ENCODE assay signal across 8 mouse cellular contexts in the genomic region with DNA sequence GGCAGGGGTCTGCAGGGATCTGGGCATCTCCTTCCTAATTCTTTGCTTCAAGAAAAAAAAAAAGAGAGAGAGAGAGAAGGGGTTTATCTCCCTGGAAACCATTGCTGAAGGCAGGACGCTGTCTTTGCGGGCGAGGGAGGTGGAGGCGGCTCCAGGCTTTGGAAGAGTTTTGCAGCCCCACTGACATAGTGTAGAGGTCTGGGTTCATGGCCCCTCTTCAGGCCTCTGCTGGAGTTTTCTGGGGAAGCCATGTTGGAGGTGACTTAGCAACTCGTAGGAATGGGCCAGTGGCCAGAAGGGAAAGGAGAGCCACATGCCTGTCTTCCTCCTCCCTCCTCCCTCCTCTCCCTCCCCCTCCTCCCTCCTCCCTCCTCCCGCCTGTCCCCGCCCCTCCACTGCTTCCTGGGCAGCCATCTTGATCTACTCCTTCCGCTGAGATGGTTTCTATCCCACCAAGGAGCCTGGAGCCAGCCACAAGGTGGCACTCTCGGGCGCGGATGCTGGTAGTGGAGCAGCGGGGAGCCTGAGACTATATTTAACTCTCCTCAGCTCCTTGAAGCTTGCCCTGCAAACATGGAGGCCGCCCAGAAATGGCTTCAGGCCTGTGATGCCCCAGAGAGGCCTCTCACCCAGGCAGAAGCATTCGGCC. TPM values are rescaled to one million over a fixed set of nuclear protein-coding genes. Genes with fewer than 3 reads are reported as not detected.
A peak's percentile ranks its signal among the peaks of the same experiment; 100 is the strongest.
DNase-seq lines count a peak whose midpoint lies in the region; ATAC-seq and TF ChIP-seq lines count a peak whose summit lies in the region.

No protein-coding gene starts in this region.

- dilution Hi-C loops in CH12.LX (cut with MboI; ENCODE audit: extremely low pct_ligation_motif_present, extremely low pct_unique_long_range_greater_than_20kb, low sequenced_read_pairs) = no loop called here

- no peak for TF ChIP-seq EP300 in CH12.LX (IDR thresholded peaks at IDR 0.05; ENCODE audit: low read length)

- ATAC-seq in cerebellum, adult (ENCODE audit: insufficient number of reproducible peaks, low FRiP score, low TSS enrichment) = peak; percentile 20; the same call in 1 of the 2 replicates
- peak; percentile 92 for ATAC-seq in forebrain, embryonic 14.5 days
- peak; percentile 79 for ATAC-seq in liver, embryonic 16.5 days (ENCODE audit: low read depth)
- peak; percentile 77 for ATAC-seq in neural tube, embryonic 15.5 days (ENCODE audit: low FRiP score)

- H3K27me3 ChIP-seq in CH12.LX (replicated peaks) = no peaks in the 10 kb centered on the region
- no peaks in the 10 kb centered on the region for H3K27me3 ChIP-seq in forebrain, embryonic 14.5 days (replicated peaks; ENCODE audit: control insufficient read depth, insufficient read depth, low read length)
- no peaks in the 10 kb centered on the region for H3K27me3 ChIP-seq in liver, embryonic 16.5 days (ENCODE audit: control insufficient read depth, insufficient read depth, low read depth, low read length)
- H3K27me3 ChIP-seq in neural tube, embryonic 15.5 days (replicated peaks) = no peaks in the 10 kb centered on the region

- WGBS in forebrain, embryonic 14.5 days = 14% methylated on average over 14 of the region's 14 CpGs
- WGBS in large intestine, adult 2 months = 42% methylated on average over 12 of the region's 14 CpGs
- WGBS in liver, embryonic 16.5 days (ENCODE audit: insufficient replicate concordance) = 35% methylated on average over 12 of the region's 14 CpGs
- 36% methylated on average over 12 of the region's 14 CpGs for WGBS in neural tube, embryonic 15.5 days

- TF ChIP-seq POLR2A in CH12.LX (IDR thresholded peaks at IDR 0.05; ENCODE audit: low read depth, low read length) = no peak

- H3K9ac ChIP-seq in CH12.LX (ENCODE audit: insufficient read depth, low read depth) = no peak overlapping the region
- H3K9ac ChIP-seq in forebrain, embryonic 14.5 days (ENCODE audit: low read length) = no peak overlapping the region
- H3K9ac ChIP-seq in liver, embryonic 16.5 days (ENCODE audit: low read depth, low read length) = no peak overlapping the region
- no peak overlapping the region for H3K9ac ChIP-seq in neural tube, embryonic 15.5 days (replicated peaks)

- DNase-seq in CH12.LX (ENCODE audit: extremely low read depth) = peak; percentile 55
- DNase-seq in forebrain, embryonic 14.5 days (ENCODE audit: low spot score) = peak; percentile 89
- DNase-seq in heart, postnatal 14 days = peak; percentile 80 to 90
- DNase-seq in large intestine, adult 2 months (ENCODE audit: low read depth, low spot score) = peak; percentile 45
- peak; percentile 97 for DNase-seq in testis, postnatal 10 days (ENCODE audit: low spot score)

- H3K27ac ChIP-seq in CH12.LX (ENCODE audit: insufficient read depth, low read depth) = no peak overlapping the region
- no peak overlapping the region for H3K27ac ChIP-seq in forebrain, embryonic 14.5 days (ENCODE audit: low read depth, low read length)
- H3K27ac ChIP-seq in liver, embryonic 16.5 days (ENCODE audit: low read length) = no peak overlapping the region
- no peak overlapping the region for H3K27ac ChIP-seq in neural tube, embryonic 15.5 days (replicated peaks)

- intact Hi-C loops in heart, postnatal 14 days (cut with DNase I) = loop anchor here (2.0 kb wide), 1 partner anchor 78 kb away; a partner anchor contains a TSS

- peak in 1 of 2 experiments; percentile 57; a peak in 2 of 4 replicates for TF ChIP-seq CTCF in CH12.LX (conservative IDR thresholded peaks at IDR 0.05 in 1 of 2, IDR thresholded peaks at IDR 0.05 in 1 of 2; ENCODE audit: low read depth in 2 of 2, low read length in 2 of 2)

- H3K4me2 ChIP-seq in CH12.LX (ENCODE audit: insufficient read depth, low read depth, poor library complexity, severe bottlenecking) = no peak overlapping the region
- no peak overlapping the region for H3K4me2 ChIP-seq in forebrain, embryonic 14.5 days (ENCODE audit: low read length)
- no peak overlapping the region for H3K4me2 ChIP-seq in liver, embryonic 16.5 days (ENCODE audit: low read depth, low read length)
- 0 out of 2 replicates have a peak overlapping the region, but pooled peaks have one; percentile 17 for H3K4me2 ChIP-seq in neural tube, embryonic 15.5 days

- H3K9me3 ChIP-seq in CH12.LX (replicated peaks; ENCODE audit: low read length) = peaks cover 4% of the 10 kb centered on the region
- no peaks in the 10 kb centered on the region for H3K9me3 ChIP-seq in forebrain, embryonic 14.5 days (replicated peaks; ENCODE audit: control insufficient read depth, low read length)
- no peaks in the 10 kb centered on the region for H3K9me3 ChIP-seq in liver, embryonic 16.5 days (replicated peaks; ENCODE audit: control insufficient read depth, low read length)
- H3K9me3 ChIP-seq in neural tube, embryonic 15.5 days (replicated peaks) = no peaks in the 10 kb centered on the region

- peak; percentile 40 for TF ChIP-seq RAD21 in CH12.LX (IDR thresholded peaks at IDR 0.05; ENCODE audit: low read depth, low read length)

- no peaks in the 10 kb centered on the region for H3K79me2 ChIP-seq in CH12.LX (replicated peaks; ENCODE audit: control insufficient read depth, extremely low read depth, insufficient read depth, poor library complexity, severe bottlenecking)

- H3K4me3 ChIP-seq in CH12.LX (replicated peaks in 1 of 3; ENCODE audit: low read depth in 2 of 3, low read length in 2 of 3, poor library complexity in 1 of 3) = no peak overlapping the region
- H3K4me3 ChIP-seq in forebrain, embryonic 14.5 days (ENCODE audit: low read depth, low read length) = no peak overlapping the region
- no peak overlapping the region for H3K4me3 ChIP-seq in liver, embryonic 16.5 days (ENCODE audit: low read depth, low read length)
- H3K4me3 ChIP-seq in neural tube, embryonic 15.5 days (replicated peaks) = no peak overlapping the region

- H3K36me3 ChIP-seq in CH12.LX (replicated peaks in 1 of 2; ENCODE audit: control insufficient read depth in 1 of 2, insufficient read depth in 1 of 2, low read length in 1 of 2) = no peaks in the 10 kb centered on the region
- H3K36me3 ChIP-seq in forebrain, embryonic 14.5 days (ENCODE audit: control insufficient read depth, insufficient read depth, low read length) = no peaks in the 10 kb centered on the region
- H3K36me3 ChIP-seq in liver, embryonic 16.5 days (ENCODE audit: control insufficient read depth, insufficient read depth) = no peaks in the 10 kb centered on the region
- no peaks in the 10 kb centered on the region for H3K36me3 ChIP-seq in neural tube, embryonic 15.5 days

- in situ Hi-C loops in CH12.LX (cut with MboI; ENCODE audit: low pct_ligation_motif_present, low pct_unique_long_range_greater_than_20kb, low sequenced_read_pairs) = no loop called here

- H3K4me1 ChIP-seq in CH12.LX (ENCODE audit: control insufficient read depth in 1 of 2, insufficient read depth in 2 of 2) = peaks cover 0 to 10% of the 10 kb centered on the region in 2 experiments; a peak in 1 of 4 replicates
- H3K4me1 ChIP-seq in forebrain, embryonic 14.5 days (ENCODE audit: control insufficient read depth, insufficient read depth, low read length) = no peaks in the 10 kb centered on the region
- no peaks in the 10 kb centered on the region; the same call in 1 of the 2 replicates for H3K4me1 ChIP-seq in liver, embryonic 16.5 days (ENCODE audit: control insufficient read depth, low read depth, low read length)
- no peaks in the 10 kb centered on the region; the same call in 1 of the 2 replicates for H3K4me1 ChIP-seq in neural tube, embryonic 15.5 days

TF ChIP-seq in CH12.LX, 34 proteins besides CTCF, POLR2A, EP300 and RAD21:
- TF ChIP-seq HCFC1 (IDR thresholded peaks at IDR 0.05; ENCODE audit: low read depth, low read length) (no peak), ZMIZ1 (IDR thresholded peaks at IDR 0.05; ENCODE audit: low read depth, low read length) (no peak), MAFK (IDR thresholded peaks at IDR 0.05; ENCODE audit: insufficient replicate concordance, low read length) (no peak), NRF1 (IDR thresholded peaks at IDR 0.05; ENCODE audit: low read depth, low read length) (peak; percentile 32; the same call in 1 of the 2 replicates), MAX (IDR thresholded peaks at IDR 0.05; ENCODE audit: low read length) (no peak), MEF2A (IDR thresholded peaks at IDR 0.05; ENCODE audit: borderline replicate concordance, low read depth, low read length) (peak; percentile 31; the same call in 1 of the 2 replicates), ZC3H11A (IDR thresholded peaks at IDR 0.05; ENCODE audit: low read depth, low read length) (no peak), TCF12 (IDR thresholded peaks at IDR 0.05; ENCODE audit: low read depth, low read length) (no peak), ZKSCAN1 (IDR thresholded peaks at IDR 0.05; ENCODE audit: borderline replicate concordance, low read depth, low read length) (no peak), SMC3 (IDR thresholded peaks at IDR 0.05; ENCODE audit: low read depth, low read length) (peak; percentile 56), KAT2A (IDR thresholded peaks at IDR 0.05; ENCODE audit: insufficient replicate concordance, low read length) (no peak), IRF4 (IDR thresholded peaks at IDR 0.05; ENCODE audit: low read depth, low read length) (no peak), SIN3A (IDR thresholded peaks at IDR 0.05; ENCODE audit: low read length) (no peak), CHD1 (IDR thresholded peaks at IDR 0.05; ENCODE audit: low read depth, low read length) (no peak), MYC (IDR thresholded peaks at IDR 0.05; ENCODE audit: low read depth, low read length) (no peak)
TF ChIP-seq in CH12.LX: peak in this region for 3.

RNA-seq across cellular contexts. Expression of a gene that starts 47.5 kb away (rescaled TPM):
- total RNA-seq in CH12.LX (2012; rRNA removed) (2.1 and 2.8 TPM in 2 replicates), CH12.LX (2014; rRNA removed) (1.2 TPM in 2 replicates)
- polyA plus RNA-seq in CH12.LX (2012; ENCODE audit: insufficient read length, low read depth) = 1.1 and 1.3 TPM in 2 replicates
- polyA plus RNA-seq in forebrain, embryonic 14.5 days (2014; fragmentation: Nextera tagmentation; extraction: Ambion mirVana) = 5.0 and 5.6 TPM in 2 replicates
- total RNA-seq in heart, postnatal 14 days (2021) = 1 to 10 TPM; 2.9 to 3.6 TPM
- polyA plus RNA-seq in large intestine, adult 2 months (2012; rRNA removed) = 16.5 and 24.8 TPM in 2 replicates
- 2.3 and 2.7 TPM in 2 replicates for polyA plus RNA-seq in liver, embryonic 16.5 days (2015; fragmentation: Nextera tagmentation; extraction: Ambion mirVana)
- polyA plus RNA-seq in neural tube, embryonic 15.5 days (2015; fragmentation: Nextera tagmentation; extraction: Ambion mirVana) = 6.6 and 6.8 TPM in 2 replicates

Comparison
In these comparisons a context has a peak if more than half of its experiments do, and no peak if none do; other contexts are left out.
1. DNase-seq: peak in every context shown above with its lines; median percentile 97 in testis, postnatal 10 days; 89 in forebrain, embryonic 14.5 days; 85 in heart, postnatal 14 days; 55 in CH12.LX; 45 in large intestine, adult 2 months.
2. ATAC-seq: peak in every context shown above with its lines; median percentile 92 in forebrain, embryonic 14.5 days; 79 in liver, embryonic 16.5 days; 77 in neural tube, embryonic 15.5 days; 20 in cerebellum, adult.